Mouse (Mus musculus): ENCODE data around the gene Clec2h. TPM values are rescaled to one million over a fixed set of nuclear protein-coding genes. Genes with fewer than 3 reads are reported as not detected.

Clec2h gene
- polyA plus RNA-seq (2015; fragmentation: Nextera tagmentation; extraction: Ambion mirVana), result 1.1 TPM in 1 of 2 replicates, not detected in the other

DNA sequence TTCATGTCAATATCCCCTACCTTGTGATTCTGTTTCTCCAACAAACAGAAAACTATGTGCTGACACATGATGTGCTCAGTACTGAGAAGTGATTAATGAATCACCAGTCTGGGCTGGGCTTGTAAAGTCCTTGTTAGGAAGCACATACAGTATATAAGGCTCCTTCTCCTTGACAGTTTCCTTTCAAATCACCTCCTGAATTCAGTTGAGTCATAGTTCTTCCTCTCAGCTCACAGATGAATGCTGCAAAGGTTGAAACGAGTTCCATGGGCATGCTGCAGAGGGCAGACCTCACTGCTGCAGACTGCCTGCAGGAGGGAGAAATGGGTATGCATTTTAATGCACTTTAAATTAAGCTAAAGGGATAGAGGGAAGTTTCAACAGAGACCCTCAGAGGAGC lies at the start of gene Clec2h:
Clec2h (plus strand) TSS at position 180 of the 400 bp plus-strand sequence.

GRCm38 (mm10) chr6:128623433-128623832 lies 38.8 kb upstream of the Clec2h start, which contains the start of gene Klrb1a:
Klrb1a (minus strand) TSS chr6:128623533.

DNA sequence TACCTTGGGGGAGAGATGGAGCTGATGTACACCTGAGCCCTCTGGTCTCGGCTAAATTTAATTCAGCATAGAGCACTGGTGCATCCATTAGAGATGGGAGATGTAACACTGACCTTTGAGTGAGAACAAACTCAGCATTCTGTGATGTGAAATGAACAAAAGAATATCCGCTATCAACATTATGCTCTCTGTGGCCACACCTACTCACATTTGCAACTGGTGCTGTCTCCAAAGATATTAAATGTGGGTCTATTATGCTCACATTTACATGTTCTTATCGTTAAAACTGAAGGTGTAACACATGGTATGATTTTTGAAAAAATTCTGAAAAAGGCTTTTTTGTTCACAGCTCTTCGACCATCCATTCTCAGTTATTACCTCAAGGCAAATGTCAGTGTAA lies 60.8 kb downstream of the Clec2h start, which contains the start of gene Klrb1:
Klrb1 (minus strand) TSS at position 101 of the 400 bp plus-strand sequence.

Other genes with a start within 250 kb of the Clec2h start
- gene Itfg2, start 237.5 kb upstream of the Clec2h start, polyA plus RNA-seq (2015; fragmentation: Nextera tagmentation; extraction: Ambion mirVana), result 20.5 and 21.0 TPM in 2 replicates
- gene Fkbp4, start 223.7 kb upstream of the Clec2h start, polyA plus RNA-seq (2015; fragmentation: Nextera tagmentation; extraction: Ambion mirVana), result 161 and 192 TPM in 2 replicates
- gene Pzp, start 135.7 kb upstream of the Clec2h start, polyA plus RNA-seq (2015; fragmentation: Nextera tagmentation; extraction: Ambion mirVana), result 29.3 and 42.7 TPM in 2 replicates
- gene A2ml1, start 80.8 kb upstream of the Clec2h start, polyA plus RNA-seq (2015; fragmentation: Nextera tagmentation; extraction: Ambion mirVana), result 0.80 and 1.3 TPM in 2 replicates
- gene Klrb1a, start 38.9 kb upstream of the Clec2h start, polyA plus RNA-seq (2015; fragmentation: Nextera tagmentation; extraction: Ambion mirVana), result 0.14 TPM in 1 of 2 replicates, not detected in the other
- not detected in 2 replicates for gene Klrb1, start 60.7 kb downstream of the Clec2h start, polyA plus RNA-seq (2015; fragmentation: Nextera tagmentation; extraction: Ambion mirVana)
- 0.46 and 0.57 TPM in 2 replicates for gene Klrb1c, start 126.8 kb downstream of the Clec2h start, polyA plus RNA-seq (2015; fragmentation: Nextera tagmentation; extraction: Ambion mirVana)
- 0.43 TPM in 1 of 2 replicates, not detected in the other for gene Gm44511, start 163.9 kb downstream of the Clec2h start, polyA plus RNA-seq (2015; fragmentation: Nextera tagmentation; extraction: Ambion mirVana)
- 0.25 and 0.65 TPM in 2 replicates for gene Klrb1b, start 163.9 kb downstream of the Clec2h start, polyA plus RNA-seq (2015; fragmentation: Nextera tagmentation; extraction: Ambion mirVana)
- 0.33 TPM in 1 of 2 replicates, not detected in the other for gene Clec2i, start 225.2 kb downstream of the Clec2h start, polyA plus RNA-seq (2015; fragmentation: Nextera tagmentation; extraction: Ambion mirVana)
- gene BC035044, start 228.7 kb downstream of the Clec2h start, polyA plus RNA-seq (2015; fragmentation: Nextera tagmentation; extraction: Ambion mirVana), result 1.2 and 1.4 TPM in 2 replicates

Measured in adrenal gland, postnatal 0 days (tissue).